ENCODE assay signal across 20 mouse cellular contexts in the genomic region with DNA sequence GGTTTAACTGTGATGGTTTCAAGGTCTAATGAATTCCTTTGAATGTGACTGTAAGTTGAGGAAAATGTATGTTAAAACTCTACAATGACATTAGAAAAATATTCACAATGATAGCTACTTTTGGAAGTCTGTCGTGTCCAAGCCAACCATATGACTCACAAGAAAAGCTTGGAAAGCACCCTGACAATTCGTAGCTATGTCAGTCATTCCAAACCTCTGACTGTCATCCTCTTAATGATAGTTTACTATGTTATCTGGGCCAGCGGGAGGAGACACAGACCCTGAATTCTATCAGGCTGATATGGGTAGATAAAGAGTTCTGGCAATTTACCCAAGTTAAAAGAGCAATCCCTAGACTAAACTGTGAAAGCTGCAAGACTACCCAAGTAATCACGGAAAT. TPM values are rescaled to one million over a fixed set of nuclear protein-coding genes. Genes with fewer than 3 reads are reported as not detected.
"Had no signal": no experiment of that assay in that cellular context is flagged by ENCODE, and none has a peak within 500 bp of the region (broad histone marks: within the 10 kb centered on the region; RNA-seq: fewer than 3 reads in every experiment).

No protein-coding gene starts in this region.

- H3K27me3 ChIP-seq: limb, embryonic 15.5 days; liver, embryonic 13.5 days; lung, embryonic 15.5 days; midbrain, embryonic 13.5 days; neural tube, embryonic 15.5 days had no signal

- H3K9me3 ChIP-seq: limb, embryonic 15.5 days; liver, embryonic 13.5 days; lung, embryonic 15.5 days; midbrain, embryonic 13.5 days; neural tube, embryonic 15.5 days had no signal

- H3K4me2 ChIP-seq: limb, embryonic 15.5 days; liver, embryonic 13.5 days; lung, embryonic 15.5 days; midbrain, embryonic 13.5 days; neural tube, embryonic 15.5 days had no signal

- H3K4me1 ChIP-seq: limb, embryonic 15.5 days; liver, embryonic 13.5 days; lung, embryonic 15.5 days; midbrain, embryonic 13.5 days; neural tube, embryonic 15.5 days had no signal

- ATAC-seq: liver, postnatal 0 days; midbrain, embryonic 13.5 days had no signal

- H3K9ac ChIP-seq: limb, embryonic 15.5 days; liver, embryonic 13.5 days; liver, postnatal 0 days; lung, embryonic 15.5 days; midbrain, embryonic 13.5 days; neural tube, embryonic 15.5 days had no signal

- H3K27ac ChIP-seq: limb, embryonic 15.5 days; liver, embryonic 13.5 days; lung, embryonic 15.5 days; midbrain, embryonic 13.5 days; neural tube, embryonic 15.5 days; stomach, postnatal 0 days had no signal

- H3K36me3 ChIP-seq: limb, embryonic 15.5 days; liver, embryonic 13.5 days; lung, embryonic 15.5 days; midbrain, embryonic 13.5 days; neural tube, embryonic 15.5 days had no signal

- DNase-seq: kidney, postnatal 25 days; layer of hippocampus, postnatal 36 days; liver, embryonic 13.5 days; liver, postnatal 0 days; lung, postnatal 36 days; right cerebral cortex, adult 18-20 months; right cerebral cortex, postnatal 25 days had no signal

- H3K4me3 ChIP-seq: limb, embryonic 15.5 days; liver, embryonic 13.5 days; lung, embryonic 15.5 days; midbrain, embryonic 13.5 days; neural tube, embryonic 15.5 days had no signal

RNA-seq across cellular contexts. Expression of a gene that starts 41.8 kb away (rescaled TPM):
- total RNA-seq: layer of hippocampus, postnatal 36 days; left cerebral cortex, adult 8-10 months; left cerebral cortex, postnatal 25 days; megakaryocyte progenitor cell, adult 5-6 weeks; midbrain, postnatal 0 days had no signal
- polyA plus RNA-seq: kidney, embryonic 16.5 days; limb, embryonic 11.5 days; limb, embryonic 15.5 days; liver, embryonic 13.5 days; liver, postnatal 0 days; lung, embryonic 15.5 days; midbrain, embryonic 13.5 days; midbrain, postnatal 0 days; neural tube, embryonic 11.5 days; neural tube, embryonic 15.5 days; small intestine, adult 2 months; stomach, postnatal 0 days had no signal
